Comparison of ENCODE assay signal across 8 mouse cellular contexts in genomic region chr16:90072651-90073050, GRCm38 (mm10).
DNase-seq lines count a peak whose midpoint lies in the region; ATAC-seq lines count a peak whose summit lies in the region.

No protein-coding gene starts in this region.

- ATAC-seq in granulocyte monocyte progenitor cell, adult 5-6 weeks (replicated peaks; ENCODE audit: poor library complexity, severe bottlenecking) = peak; percentile 12; the same call in 1 of the 2 replicates
- peak; percentile 18; the same call in 1 of the 2 replicates for ATAC-seq in stomach, embryonic 16.5 days (ENCODE audit: insufficient read depth, low FRiP score)

- no peaks in the 10 kb centered on the region for H3K27me3 ChIP-seq in stomach, embryonic 16.5 days (ENCODE audit: control insufficient read depth, insufficient read depth, low read length)

- no peaks in the 10 kb centered on the region for H3K36me3 ChIP-seq in stomach, embryonic 16.5 days (ENCODE audit: control insufficient read depth, insufficient read depth, low read length)

- no peak overlapping the region for H3K9ac ChIP-seq in stomach, embryonic 16.5 days (ENCODE audit: low read length)

- H3K27ac ChIP-seq in stomach, embryonic 16.5 days (ENCODE audit: low read length) = no peak overlapping the region; the same call in 1 of the 2 replicates

- peaks cover 19% of the 10 kb centered on the region for H3K4me1 ChIP-seq in stomach, embryonic 16.5 days (ENCODE audit: control insufficient read depth, insufficient read depth, low read length)

- peak; percentile 18 for DNase-seq in CD4-positive helper T cell, adult 2 months (ENCODE audit: low read depth, low spot score)
- peak; percentile 35 for DNase-seq in ZHBTc4 (ENCODE audit: low read depth, low spot score)
- peak; percentile 31 for DNase-seq in kidney, adult 18-20 months
- DNase-seq in lung, postnatal 25 days (ENCODE audit: low spot score) = peak; percentile 24
- no peak for DNase-seq in natural killer cell, adult 2 months (ENCODE audit: low spot score in 2 of 2)
- no peak for DNase-seq in ovary, postnatal 36 days (ENCODE audit: low spot score)

- H3K4me3 ChIP-seq in stomach, embryonic 16.5 days (replicated peaks; ENCODE audit: low read length) = peak overlapping the region; percentile 14; the same call in 1 of the 2 replicates

- H3K4me2 ChIP-seq in stomach, embryonic 16.5 days (ENCODE audit: low read depth, low read length) = peak overlapping the region; percentile 48

- WGBS in stomach, embryonic 16.5 days = 4% methylated on average over 15 of the region's 15 CpGs

- H3K9me3 ChIP-seq in stomach, embryonic 16.5 days (replicated peaks; ENCODE audit: control insufficient read depth, low read length) = no peaks in the 10 kb centered on the region

Comparison
In these comparisons a context has a peak if more than half of its experiments do, and no peak if none do; other contexts are left out.
1. DNase-seq: peak in CD4-positive helper T cell, adult 2 months (single experiment), ZHBTc4 (single experiment), kidney, adult 18-20 months (single experiment) and lung, postnatal 25 days (single experiment); none in natural killer cell, adult 2 months (0 of 2) and ovary, postnatal 36 days (single experiment).